In the genomic region with DNA sequence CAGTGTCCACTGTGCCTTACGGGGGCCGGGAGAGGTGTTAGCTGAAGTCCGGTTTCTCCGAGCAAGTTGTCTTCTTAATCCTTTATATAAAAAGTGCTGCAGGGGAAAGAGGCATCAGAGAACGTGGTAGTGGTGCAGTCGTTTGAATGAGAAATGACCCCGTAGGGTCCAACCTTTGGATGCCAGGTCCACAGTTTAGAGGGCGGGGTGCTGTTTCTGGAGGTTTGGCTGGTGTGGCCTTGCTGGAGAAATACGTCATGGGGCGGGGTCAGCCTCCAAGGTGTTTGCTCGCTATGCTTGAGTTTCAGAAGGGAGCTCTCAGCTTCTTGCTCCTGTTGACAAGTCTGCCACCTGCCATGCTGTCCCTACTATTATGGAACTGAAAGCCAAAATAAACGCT, we compare ENCODE assay signal across 8 mouse cellular contexts. TPM values are rescaled to one million over a fixed set of nuclear protein-coding genes. Genes with fewer than 3 reads are reported as not detected.
DNase-seq lines count a peak whose midpoint lies in the region; ATAC-seq lines count a peak whose summit lies in the region.

No protein-coding gene starts in this region.

- peak overlapping the region; percentile 77 for H3K27ac ChIP-seq in embryonic facial prominence, embryonic 14.5 days (replicated peaks; ENCODE audit: low read depth, low read length)
- H3K27ac ChIP-seq in heart, embryonic 15.5 days = peak overlapping the region; percentile 78
- H3K27ac ChIP-seq in lung, embryonic 15.5 days = peak overlapping the region; percentile 82

- H3K4me1 ChIP-seq in embryonic facial prominence, embryonic 14.5 days (ENCODE audit: control insufficient read depth, insufficient read depth, low read length) = no peaks in the 10 kb centered on the region
- H3K4me1 ChIP-seq in heart, embryonic 15.5 days (replicated peaks) = peaks cover 5% of the 10 kb centered on the region
- H3K4me1 ChIP-seq in lung, embryonic 15.5 days = no peaks in the 10 kb centered on the region

- 12% methylated on average over 12 of the region's 12 CpGs for WGBS in embryonic facial prominence, embryonic 14.5 days
- WGBS in heart, embryonic 15.5 days = 11% methylated on average over 12 of the region's 12 CpGs
- WGBS in lung, embryonic 15.5 days = 15% methylated on average over 12 of the region's 12 CpGs

- DNase-seq in ES-CJ7 (ENCODE audit: low read depth, low spot score) = peak; percentile 73
- peak; percentile 56 for DNase-seq in adrenal gland, adult 8-10 months
- DNase-seq in embryonic facial prominence, embryonic 14.5 days (ENCODE audit: low spot score) = peak; percentile 73
- DNase-seq in kidney, postnatal 10 days = peak; percentile 86
- peak; percentile 34 for DNase-seq in retina, embryonic 14.5 days (ENCODE audit: low spot score)

- H3K36me3 ChIP-seq in embryonic facial prominence, embryonic 14.5 days (ENCODE audit: control insufficient read depth, insufficient read depth, low read length) = peaks cover 12% of the 10 kb centered on the region
- H3K36me3 ChIP-seq in heart, embryonic 15.5 days = peaks cover 16% of the 10 kb centered on the region
- H3K36me3 ChIP-seq in lung, embryonic 15.5 days = peaks cover 15% of the 10 kb centered on the region

- ATAC-seq in embryonic facial prominence, embryonic 14.5 days (ENCODE audit: low read depth) = peak; percentile 22; the same call in 1 of the 2 replicates
- no peak for ATAC-seq in heart, embryonic 15.5 days (replicated peaks; ENCODE audit: insufficient number of reproducible peaks, insufficient read depth, low FRiP score, low read depth)
- ATAC-seq in lung, embryonic 15.5 days (ENCODE audit: borderline replicate concordance, extremely low read depth, low FRiP score, low TSS enrichment) = peak; percentile 31; the same call in 1 of the 2 replicates
- no peak for ATAC-seq in inflammation-experienced regulatory T-cells, adult 6 months

- peaks cover 19% of the 10 kb centered on the region for H3K9me3 ChIP-seq in embryonic facial prominence, embryonic 14.5 days (ENCODE audit: control insufficient read depth, low read length)
- peaks cover 4% of the 10 kb centered on the region; the same call in 1 of the 2 replicates for H3K9me3 ChIP-seq in heart, embryonic 15.5 days (replicated peaks)
- H3K9me3 ChIP-seq in lung, embryonic 15.5 days = peaks cover 9% of the 10 kb centered on the region; the same call in 1 of the 2 replicates

- no peaks in the 10 kb centered on the region for H3K27me3 ChIP-seq in embryonic facial prominence, embryonic 14.5 days (replicated peaks; ENCODE audit: control insufficient read depth, insufficient read depth, low read length)
- H3K27me3 ChIP-seq in heart, embryonic 15.5 days = no peaks in the 10 kb centered on the region
- H3K27me3 ChIP-seq in lung, embryonic 15.5 days = no peaks in the 10 kb centered on the region

- peak overlapping the region; percentile 76 for H3K9ac ChIP-seq in embryonic facial prominence, embryonic 14.5 days (ENCODE audit: low read depth, low read length)
- peak overlapping the region; percentile 71 for H3K9ac ChIP-seq in heart, embryonic 15.5 days
- H3K9ac ChIP-seq in lung, embryonic 15.5 days = peak overlapping the region; percentile 65

- peak overlapping the region; percentile 61 for H3K4me2 ChIP-seq in embryonic facial prominence, embryonic 14.5 days (ENCODE audit: low read depth, low read length)
- peak overlapping the region; percentile 82 for H3K4me2 ChIP-seq in heart, embryonic 15.5 days
- H3K4me2 ChIP-seq in lung, embryonic 15.5 days = peak overlapping the region; percentile 78

- H3K4me3 ChIP-seq in embryonic facial prominence, embryonic 14.5 days (ENCODE audit: low read depth, low read length) = peak overlapping the region; percentile 60
- peak overlapping the region; percentile 63 for H3K4me3 ChIP-seq in heart, embryonic 15.5 days
- peak overlapping the region; percentile 61 for H3K4me3 ChIP-seq in lung, embryonic 15.5 days

RNA-seq across cellular contexts. Expression of a gene that starts 0.9 kb away (rescaled TPM):
- 1 to 10 TPM; 3.7 to 8.3 (median 5.1) TPM for total RNA-seq in adrenal gland, adult 8-10 months (2022)
- polyA plus RNA-seq in embryonic facial prominence, embryonic 14.5 days (2014; fragmentation: Nextera tagmentation; extraction: Ambion mirVana) = 4.3 and 6.1 TPM in 2 replicates
- polyA plus RNA-seq in heart, embryonic 15.5 days (2015; fragmentation: Nextera tagmentation; extraction: Ambion mirVana) = 5.3 and 6.3 TPM in 2 replicates
- polyA plus RNA-seq in lung, embryonic 15.5 days (2015; fragmentation: Nextera tagmentation; extraction: Ambion mirVana) = 4.5 and 6.3 TPM in 2 replicates
- polyA plus RNA-seq in inflammation-experienced regulatory T-cells, adult 6 months (2017; shearing (Covaris generic)) = 1 to 10 TPM in 1 of 3 experiments, under 1 TPM in 2; 0.44 to 1.1 (median 0.58) TPM

RNA-seq across cellular contexts. Expression of a gene that starts 21.0 kb away (rescaled TPM):
- total RNA-seq in adrenal gland, adult 8-10 months (2022) = 10 to 100 TPM in 3 of 4 experiments, 1 to 10 TPM in 1; 7.8 to 13.9 (median 11.4) TPM
- polyA plus RNA-seq in embryonic facial prominence, embryonic 14.5 days (2014; fragmentation: Nextera tagmentation; extraction: Ambion mirVana) = 17.2 and 18.3 TPM in 2 replicates
- 7.8 and 8.9 TPM in 2 replicates for polyA plus RNA-seq in heart, embryonic 15.5 days (2015; fragmentation: Nextera tagmentation; extraction: Ambion mirVana)
- polyA plus RNA-seq in lung, embryonic 15.5 days (2015; fragmentation: Nextera tagmentation; extraction: Ambion mirVana) = 16.6 and 18.5 TPM in 2 replicates
- 10 to 100 TPM; 14.7 to 18.5 (median 16.5) TPM for polyA plus RNA-seq in inflammation-experienced regulatory T-cells, adult 6 months (2017; shearing (Covaris generic))

RNA-seq across cellular contexts. Expression of a gene that starts 31.3 kb away (rescaled TPM):
- total RNA-seq in adrenal gland, adult 8-10 months (2022) = 10 to 100 TPM; 24.2 to 32.3 (median 27.1) TPM
- polyA plus RNA-seq in embryonic facial prominence, embryonic 14.5 days (2014; fragmentation: Nextera tagmentation; extraction: Ambion mirVana) = 21.3 and 22.0 TPM in 2 replicates
- 11.5 and 14.2 TPM in 2 replicates for polyA plus RNA-seq in heart, embryonic 15.5 days (2015; fragmentation: Nextera tagmentation; extraction: Ambion mirVana)
- polyA plus RNA-seq in lung, embryonic 15.5 days (2015; fragmentation: Nextera tagmentation; extraction: Ambion mirVana) = 18.3 and 19.6 TPM in 2 replicates
- 10 to 100 TPM; 13.6 to 19.9 (median 17.2) TPM for polyA plus RNA-seq in inflammation-experienced regulatory T-cells, adult 6 months (2017; shearing (Covaris generic))

RNA-seq across cellular contexts. Expression of a gene that starts 59.9 kb away (rescaled TPM):
- not detected for total RNA-seq in adrenal gland, adult 8-10 months (2022)
- not detected in 2 replicates for polyA plus RNA-seq in embryonic facial prominence, embryonic 14.5 days (2014; fragmentation: Nextera tagmentation; extraction: Ambion mirVana)
- not detected in 2 replicates for polyA plus RNA-seq in heart, embryonic 15.5 days (2015; fragmentation: Nextera tagmentation; extraction: Ambion mirVana)
- not detected in 2 replicates for polyA plus RNA-seq in lung, embryonic 15.5 days (2015; fragmentation: Nextera tagmentation; extraction: Ambion mirVana)
- under 1 TPM in 1 of 3 experiments, not detected in 2; 0.04 TPM for polyA plus RNA-seq in inflammation-experienced regulatory T-cells, adult 6 months (2017; shearing (Covaris generic))

Comparison
In these comparisons a context has a peak if more than half of its experiments do, and no peak if none do; other contexts are left out.
1. DNase-seq: peak in every context shown above with its lines; median percentile 86 in kidney, postnatal 10 days; 73 in ES-CJ7; 73 in embryonic facial prominence, embryonic 14.5 days; 56 in adrenal gland, adult 8-10 months; 34 in retina, embryonic 14.5 days.
2. ATAC-seq: peak in embryonic facial prominence, embryonic 14.5 days (single experiment) and lung, embryonic 15.5 days (single experiment); none in heart, embryonic 15.5 days (single experiment) and inflammation-experienced regulatory T-cells, adult 6 months (single experiment).
3. Peak in every context shown above with its lines, with median percentiles within 50 percentile points of each other: H3K27ac ChIP-seq, H3K4me2 ChIP-seq, H3K4me3 ChIP-seq and H3K9ac ChIP-seq.